Mouse (Mus musculus): ENCODE results near the gene Sema6d.

- TF ChIP-seq CTCF (IDR thresholded peaks at IDR 0.05; ENCODE audit: low read depth), result no peak
- TF ChIP-seq EP300 (IDR thresholded peaks at IDR 0.05; ENCODE audit: low read depth), result no peak
Observed at GRCm38 (mm10) chr2:124592750-124593149, 503.0 kb downstream of the Sema6d start.

Data from liver, postnatal 0 days (tissue).